Mouse (Mus musculus) lung, postnatal 0 days (tissue): ENCODE measurements around the gene Nhs.

Source experiments
- CTCF ChIP-seq: IDR thresholded peaks from 2 replicates; pipeline ENCODE4 v1.5.1; 2016; ENCODE audit warnings: antibody characterized with exemption, mild to moderate bottlenecking
- EP300 ChIP-seq: IDR thresholded peaks from 2 replicates; pipeline ENCODE4 v1.6.1; 2016; ENCODE audit warnings: antibody characterized with exemption, mild to moderate bottlenecking, control low read depth

- no peak for TF ChIP-seq CTCF
- no peak for TF ChIP-seq EP300
Observed at GRCm38 (mm10) chrX:161971961-161972502, 187.5 kb downstream of the Nhs start.
